Mouse (Mus musculus) heart, postnatal 0 days (tissue): ENCODE results near the gene Cdx2.

Experiments
- CTCF ChIP-seq: IDR thresholded peaks from 2 replicates; pipeline ENCODE4 v1.5.1; 2016; ENCODE audit warnings: antibody characterized with exemption, control low read depth, low read depth
- EP300 ChIP-seq: IDR thresholded peaks from 2 replicates; pipeline ENCODE4 v1.6.1; 2016; ENCODE audit warnings: antibody characterized with exemption, low read depth

DNA sequence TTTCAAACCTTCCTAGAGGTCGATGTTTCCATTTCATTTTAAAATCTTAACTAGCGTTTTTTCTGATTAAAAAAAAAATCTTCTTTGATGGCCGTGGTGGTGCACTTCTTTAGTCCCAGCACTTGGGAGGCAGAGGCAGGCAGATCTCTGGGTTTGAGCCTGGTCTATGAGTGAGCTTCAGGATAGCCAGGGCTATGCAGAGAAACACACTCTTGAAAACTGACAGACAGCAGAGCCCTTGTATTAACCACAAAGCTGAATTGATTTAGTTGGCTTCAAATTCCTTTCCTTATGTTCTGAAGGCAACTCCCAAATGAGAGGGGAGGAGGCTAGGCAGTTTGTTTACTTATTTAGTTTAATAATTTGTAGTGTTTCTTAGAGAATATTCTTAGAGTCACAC lies 31.3 kb downstream of the Cdx2 start:
- TF ChIP-seq CTCF: no peak
- TF ChIP-seq EP300: no peak
